Mouse (Mus musculus): ENCODE measurements around the gene Med24. TPM values are rescaled to one million over a fixed set of nuclear protein-coding genes. Genes with fewer than 3 reads are reported as not detected.
"Not testable (repeated sequence)": the region's sequence is repeated elsewhere in the genome, so short reads cannot be mapped to it uniquely, and the experiment has no call there.

Med24 gene
- polyA plus RNA-seq, 1 experiment from 2014 or later = 52.3 TPM

- no peak overlapping the region for H3K9ac ChIP-seq (replicated peaks; ENCODE audit: low read depth, low read length)
- H3K4me1 ChIP-seq (ENCODE audit: control insufficient read depth, insufficient read depth, low read length) = peaks cover 7% of the 10 kb centered on the region
- 83% methylated on average over 4 of the region's 4 CpGs for WGBS
- H3K9me3 ChIP-seq (ENCODE audit: control insufficient read depth, low read length) = no peaks in the 10 kb centered on the region
- peaks cover 10% of the 10 kb centered on the region for H3K36me3 ChIP-seq (ENCODE audit: control insufficient read depth, insufficient read depth, low read length)
- 0 out of 2 replicates have a peak overlapping the region, but pooled peaks have one; percentile 91 for H3K4me2 ChIP-seq (ENCODE audit: low read depth, low read length)
- H3K27me3 ChIP-seq (ENCODE audit: control insufficient read depth, insufficient read depth, low read length) = no peaks in the 10 kb centered on the region
- H3K27ac ChIP-seq (ENCODE audit: low read depth, low read length) = no peak overlapping the region
- no peak overlapping the region for H3K4me3 ChIP-seq (ENCODE audit: low read depth, low read length)
- no peak for ATAC-seq (ENCODE audit: low read depth)
Measured at GRCm38 (mm10) chr11:98681186-98681585, 48.0 kb downstream of the Med24 start.

GRCm38 (mm10) chr11:98680595-98680994 is 48.6 kb downstream of the Med24 start:
- not testable (repeated sequence) for H3K36me3 ChIP-seq (ENCODE audit: control insufficient read depth, insufficient read depth, low read length); H3K27me3 ChIP-seq (ENCODE audit: control insufficient read depth, insufficient read depth, low read length); ATAC-seq (ENCODE audit: low read depth); H3K9ac ChIP-seq (replicated peaks; ENCODE audit: low read depth, low read length); H3K4me3 ChIP-seq (ENCODE audit: low read depth, low read length); H3K4me2 ChIP-seq (ENCODE audit: low read depth, low read length); H3K27ac ChIP-seq (ENCODE audit: low read depth, low read length); H3K4me1 ChIP-seq (ENCODE audit: control insufficient read depth, insufficient read depth, low read length); H3K9me3 ChIP-seq (ENCODE audit: control insufficient read depth, low read length)
- WGBS = 88% methylated on average over 4 of the region's 4 CpGs

GRCm38 (mm10) chr11:98680023-98680422 is 49.2 kb downstream of the Med24 start:
- no peaks in the 10 kb centered on the region for H3K36me3 ChIP-seq (ENCODE audit: control insufficient read depth, insufficient read depth, low read length)
- H3K27me3 ChIP-seq (ENCODE audit: control insufficient read depth, insufficient read depth, low read length) = no peaks in the 10 kb centered on the region
- H3K9ac ChIP-seq (replicated peaks; ENCODE audit: low read depth, low read length) = no peak overlapping the region
- H3K4me3 ChIP-seq (ENCODE audit: low read depth, low read length) = no peak overlapping the region
- no peak for ATAC-seq (ENCODE audit: low read depth)
- no peak overlapping the region for H3K4me2 ChIP-seq (ENCODE audit: low read depth, low read length)
- no peaks in the 10 kb centered on the region for H3K9me3 ChIP-seq (ENCODE audit: control insufficient read depth, low read length)
- no peak overlapping the region for H3K27ac ChIP-seq (ENCODE audit: low read depth, low read length)
- H3K4me1 ChIP-seq (ENCODE audit: control insufficient read depth, insufficient read depth, low read length) = peaks cover 7% of the 10 kb centered on the region
- 94% methylated on average over 1 of the region's 1 CpGs for WGBS

- no peak for ATAC-seq (ENCODE audit: low read depth)
- Histone ChIP-seq H3K27me3 (ENCODE audit: control insufficient read depth, insufficient read depth, low read length) (no peaks in the 10 kb centered on the region), H3K36me3 (ENCODE audit: control insufficient read depth, insufficient read depth, low read length) (no peaks in the 10 kb centered on the region), H3K9ac (replicated peaks; ENCODE audit: low read depth, low read length) (no peak overlapping the region), H3K4me2 (ENCODE audit: low read depth, low read length) (no peak overlapping the region), H3K4me3 (ENCODE audit: low read depth, low read length) (no peak overlapping the region), H3K4me1 (ENCODE audit: control insufficient read depth, insufficient read depth, low read length) (no peaks in the 10 kb centered on the region), H3K9me3 (ENCODE audit: control insufficient read depth, low read length) (no peaks in the 10 kb centered on the region), H3K27ac (ENCODE audit: low read depth, low read length) (no peak overlapping the region)
- 55% methylated on average over 7 of the region's 7 CpGs for WGBS
Measured at GRCm38 (mm10) chr11:98675829-98676363, 53.3 kb downstream of the Med24 start.

GRCm38 (mm10) chr11:98673136-98673535 is 56.1 kb downstream of the Med24 start:
- not testable (repeated sequence) for H3K9ac ChIP-seq (replicated peaks; ENCODE audit: low read depth, low read length); H3K27ac ChIP-seq (ENCODE audit: low read depth, low read length); ATAC-seq (ENCODE audit: low read depth); H3K4me3 ChIP-seq (ENCODE audit: low read depth, low read length); H3K27me3 ChIP-seq (ENCODE audit: control insufficient read depth, insufficient read depth, low read length); H3K36me3 ChIP-seq (ENCODE audit: control insufficient read depth, insufficient read depth, low read length); H3K9me3 ChIP-seq (ENCODE audit: control insufficient read depth, low read length); H3K4me1 ChIP-seq (ENCODE audit: control insufficient read depth, insufficient read depth, low read length); H3K4me2 ChIP-seq (ENCODE audit: low read depth, low read length)
- 6% methylated on average over 6 of the region's 7 CpGs for WGBS

- Histone ChIP-seq H3K9ac (replicated peaks; ENCODE audit: low read depth, low read length) (no peak overlapping the region), H3K4me1 (ENCODE audit: control insufficient read depth, insufficient read depth, low read length) (no peaks in the 10 kb centered on the region), H3K4me2 (ENCODE audit: low read depth, low read length) (no peak overlapping the region), H3K27me3 (ENCODE audit: control insufficient read depth, insufficient read depth, low read length) (no peaks in the 10 kb centered on the region), H3K9me3 (ENCODE audit: control insufficient read depth, low read length) (no peaks in the 10 kb centered on the region), H3K4me3 (ENCODE audit: low read depth, low read length) (no peak overlapping the region), H3K27ac (ENCODE audit: low read depth, low read length) (no peak overlapping the region), H3K36me3 (ENCODE audit: control insufficient read depth, insufficient read depth, low read length) (no peaks in the 10 kb centered on the region)
- ATAC-seq (ENCODE audit: low read depth) = no peak
- 88% methylated on average over 5 of the region's 5 CpGs for WGBS
Measured at GRCm38 (mm10) chr11:98672482-98672881, 56.8 kb downstream of the Med24 start.

GRCm38 (mm10) chr11:98671857-98672256 is 57.4 kb downstream of the Med24 start:
- H3K36me3 ChIP-seq (ENCODE audit: control insufficient read depth, insufficient read depth, low read length) = no peaks in the 10 kb centered on the region
- H3K9ac ChIP-seq (replicated peaks; ENCODE audit: low read depth, low read length) = no peak overlapping the region
- no peak overlapping the region for H3K4me3 ChIP-seq (ENCODE audit: low read depth, low read length)
- H3K4me1 ChIP-seq (ENCODE audit: control insufficient read depth, insufficient read depth, low read length) = no peaks in the 10 kb centered on the region
- no peak for ATAC-seq (ENCODE audit: low read depth)
- no peaks in the 10 kb centered on the region for H3K27me3 ChIP-seq (ENCODE audit: control insufficient read depth, insufficient read depth, low read length)
- H3K4me2 ChIP-seq (ENCODE audit: low read depth, low read length) = no peak overlapping the region
- no peaks in the 10 kb centered on the region for H3K9me3 ChIP-seq (ENCODE audit: control insufficient read depth, low read length)
- 60% methylated on average over 5 of the region's 5 CpGs for WGBS
- no peak overlapping the region for H3K27ac ChIP-seq (ENCODE audit: low read depth, low read length)

- Histone ChIP-seq H3K9me3 (ENCODE audit: control insufficient read depth, low read length) (no peaks in the 10 kb centered on the region), H3K9ac (replicated peaks; ENCODE audit: low read depth, low read length) (no peak overlapping the region), H3K27ac (ENCODE audit: low read depth, low read length) (no peak overlapping the region), H3K4me2 (ENCODE audit: low read depth, low read length) (no peak overlapping the region), H3K27me3 (ENCODE audit: control insufficient read depth, insufficient read depth, low read length) (no peaks in the 10 kb centered on the region), H3K4me1 (ENCODE audit: control insufficient read depth, insufficient read depth, low read length) (no peaks in the 10 kb centered on the region), H3K36me3 (ENCODE audit: control insufficient read depth, insufficient read depth, low read length) (no peaks in the 10 kb centered on the region), H3K4me3 (ENCODE audit: low read depth, low read length) (no peak overlapping the region)
- 75% methylated on average over 3 of the region's 3 CpGs for WGBS
- no peak for ATAC-seq (ENCODE audit: low read depth)
Measured at GRCm38 (mm10) chr11:98671284-98671815, 57.9 kb downstream of the Med24 start.

- no peak overlapping the region for H3K9ac ChIP-seq (replicated peaks; ENCODE audit: low read depth, low read length)
- no peak overlapping the region for H3K27ac ChIP-seq (ENCODE audit: low read depth, low read length)
- no peak overlapping the region for H3K4me2 ChIP-seq (ENCODE audit: low read depth, low read length)
- no peaks in the 10 kb centered on the region for H3K36me3 ChIP-seq (ENCODE audit: control insufficient read depth, insufficient read depth, low read length)
- WGBS = 70% methylated on average over 2 of the region's 2 CpGs
- H3K4me1 ChIP-seq (ENCODE audit: control insufficient read depth, insufficient read depth, low read length) = no peaks in the 10 kb centered on the region
- no peak for ATAC-seq (ENCODE audit: low read depth)
- no peaks in the 10 kb centered on the region for H3K27me3 ChIP-seq (ENCODE audit: control insufficient read depth, insufficient read depth, low read length)
- H3K9me3 ChIP-seq (ENCODE audit: control insufficient read depth, low read length) = no peaks in the 10 kb centered on the region
- no peak overlapping the region for H3K4me3 ChIP-seq (ENCODE audit: low read depth, low read length)
Measured at GRCm38 (mm10) chr11:98668984-98669383, 60.3 kb downstream of the Med24 start.

Measured in neural tube, embryonic 14.5 days (tissue).